Mouse (Mus musculus) ES-Bruce4 (cell line): Measurements from ENCODE around the gene Msi1. TPM values are rescaled to one million over a fixed set of nuclear protein-coding genes. Genes with fewer than 3 reads are reported as not detected.
A peak's percentile ranks its signal among the peaks of the same experiment; 100 is the strongest.
"Not testable (repeated sequence)": the region's sequence is repeated elsewhere in the genome, so short reads cannot be mapped to it uniquely, and the experiment has no call there.

Source experiments
- H3K27ac ChIP-seq: 2 replicates; pipeline ENCODE4 v1.5.1; 2012; ENCODE audit warnings: low read length, inconsistent platforms; ENCODE audit not compliant: insufficient read depth
- H3K27me3 ChIP-seq: 2 replicates; pipeline ENCODE4 v1.6.1; 2012; ENCODE audit warnings: mild to moderate bottlenecking, low read length, inconsistent platforms; ENCODE audit not compliant: control insufficient read depth, poor library complexity, insufficient read depth, severe bottlenecking
- H3K36me3 ChIP-seq: 2 replicates; pipeline ENCODE4 v1.6.1; 2012; ENCODE audit warnings: inconsistent platforms, mild to moderate bottlenecking, low read length, moderate library complexity; ENCODE audit not compliant: control insufficient read depth, poor library complexity, insufficient read depth, severe bottlenecking
- H3K4me1 ChIP-seq: one replicate; pipeline ENCODE4 v1.8.1; 2011; ENCODE audit warnings: low read length; ENCODE audit not compliant: control insufficient read depth, insufficient read depth
- H3K4me3 ChIP-seq: 2 replicates; pipeline ENCODE4 v1.5.1; 2011; ENCODE audit warnings: low read depth, mild to moderate bottlenecking, low read length
- H3K9ac ChIP-seq: 2 replicates; pipeline ENCODE4 v1.6.1; 2012; ENCODE audit warnings: low read depth, mild to moderate bottlenecking, inconsistent platforms; ENCODE audit not compliant: poor library complexity, severe bottlenecking
- H3K9me3 ChIP-seq: replicated peaks from 2 replicates; pipeline ENCODE4 v1.6.1; 2012; ENCODE audit warnings: mild to moderate bottlenecking, low read length, inconsistent platforms; ENCODE audit not compliant: control insufficient read depth, poor library complexity, insufficient read depth, severe bottlenecking
- CTCF ChIP-seq: IDR thresholded peaks from one replicate; pipeline ENCODE4 v1.8.1; 2011; ENCODE audit warnings: low read depth, low read length
- EP300 ChIP-seq: IDR thresholded peaks from 2 replicates; pipeline ENCODE4 v1.6.1; 2011; ENCODE audit warnings: low read depth, low read length; ENCODE audit not compliant: insufficient read depth
- POLR2A ChIP-seq: IDR thresholded peaks from one replicate; pipeline ENCODE4 v1.8.1; 2011; ENCODE audit warnings: low read length; ENCODE audit not compliant: insufficient read depth
- polyA plus RNA-seq: library from polyadenylated mRNA; stranded (reverse); fragments of >200 nt; gene quantifications from 2 replicates; pipeline ENCODE4 v1.2.4, GENCODE M21; 2011; ENCODE audit warnings: low read depth; ENCODE audit not compliant: missing spikeins, insufficient read depth, insufficient read length

Gene Msi1
- polyA plus RNA-seq, 1 experiment: 49.2 TPM

- no peak overlapping the region for H3K4me3 ChIP-seq
- no peaks in the 10 kb centered on the region for H3K9me3 ChIP-seq
Measured at GRCm38 (mm10) chr5:115490638-115491000, 61.2 kb downstream of the Msi1 start.

DNA sequence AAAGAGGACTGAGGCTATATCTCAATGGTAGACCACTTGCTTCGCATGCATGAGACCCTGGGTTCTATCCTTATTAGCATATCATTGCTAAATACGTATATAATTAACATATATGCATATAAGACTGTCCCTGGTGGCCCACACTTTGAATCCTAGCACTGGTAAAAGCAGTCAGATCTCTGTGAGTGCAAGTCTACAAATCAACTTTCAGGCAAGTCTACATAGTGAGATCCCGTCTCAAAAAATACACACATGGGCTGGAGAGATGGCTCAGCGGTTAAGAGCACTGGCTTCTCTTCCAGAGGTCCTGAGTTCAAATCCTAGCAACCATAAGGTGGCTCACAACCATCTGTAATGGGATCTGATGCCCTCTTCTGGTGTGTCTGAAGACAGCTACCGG is 61.7 kb downstream of the Msi1 start:
- Histone ChIP-seq H3K27me3 (no peaks in the 10 kb centered on the region), H3K4me1 (peaks cover 4% of the 10 kb centered on the region), H3K36me3 (no peaks in the 10 kb centered on the region), H3K4me3 (no peak overlapping the region), H3K9me3 (no peaks in the 10 kb centered on the region), H3K9ac (no peak overlapping the region; the same call in 1 of the 2 replicates), H3K27ac (peak overlapping the region; percentile 56)
- TF ChIP-seq POLR2A (no peak), EP300 (no peak), CTCF (no peak)

More at GRCm38 (mm10) chr5:115490638-115491000, 61.2 kb downstream of the Msi1 start:
- H3K9ac ChIP-seq: peak overlapping the region; percentile 28; the same call in 1 of the 2 replicates
- H3K27me3 ChIP-seq: no peaks in the 10 kb centered on the region
- peak overlapping the region; percentile 74 for H3K27ac ChIP-seq
- H3K36me3 ChIP-seq: no peaks in the 10 kb centered on the region
- TF ChIP-seq EP300: no peak
- H3K4me1 ChIP-seq: peaks cover 4% of the 10 kb centered on the region

GRCm38 (mm10) chr5:115491771-115492322 is 62.4 kb downstream of the Msi1 start:
- Histone ChIP-seq H3K4me3 (peak overlapping the region; percentile 57), H3K36me3 (no peaks in the 10 kb centered on the region), H3K9ac (peak overlapping the region; percentile 17), H3K4me1 (peaks cover 4% of the 10 kb centered on the region), H3K27ac (peak overlapping the region; percentile 77), H3K9me3 (no peaks in the 10 kb centered on the region), H3K27me3 (no peaks in the 10 kb centered on the region)
- TF ChIP-seq CTCF: no peak
- peak; percentile 66; the same call in 1 of the 2 replicates for TF ChIP-seq EP300

DNA sequence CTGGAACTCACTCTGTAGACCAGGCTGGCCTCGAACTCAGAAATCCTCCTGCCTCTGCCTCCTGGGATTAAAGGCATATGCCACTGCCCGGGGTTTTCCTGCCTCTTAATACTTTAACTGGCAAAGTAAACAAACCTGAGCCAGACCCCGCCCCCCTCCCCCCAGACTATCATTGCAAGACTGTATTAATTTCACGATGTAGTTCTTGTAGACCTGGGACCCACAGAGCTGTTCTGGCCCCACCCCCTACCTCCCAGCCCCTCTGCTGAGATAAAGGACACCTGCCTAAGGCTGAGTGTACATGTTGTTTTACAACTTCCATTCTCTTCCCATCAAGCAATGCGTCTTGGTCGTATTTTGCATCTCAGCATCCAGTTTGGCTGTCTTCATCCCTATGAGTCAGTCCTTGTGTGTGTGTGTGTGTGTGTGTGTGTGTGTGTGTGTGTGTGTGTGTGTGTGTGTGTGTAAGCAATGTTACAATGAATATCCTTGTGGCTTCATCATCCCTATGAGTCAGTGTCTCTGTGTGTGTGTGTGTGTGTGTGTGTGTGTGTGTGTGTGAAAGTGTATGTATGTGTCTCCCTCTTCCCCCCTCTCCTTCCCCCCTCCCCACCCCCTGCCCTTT is 63.4 kb downstream of the Msi1 start:
- H3K36me3 ChIP-seq: no peaks in the 10 kb centered on the region
- no peak for TF ChIP-seq POLR2A
- no peak for TF ChIP-seq EP300

GRCm38 (mm10) chr5:115493441-115493840 is 64.0 kb downstream of the Msi1 start:
- no peaks in the 10 kb centered on the region for H3K36me3 ChIP-seq
- peak overlapping the region; percentile 30; the same call in 1 of the 2 replicates for H3K27ac ChIP-seq
- no peaks in the 10 kb centered on the region for H3K27me3 ChIP-seq
- H3K9ac ChIP-seq: no peak overlapping the region
- peaks cover 4% of the 10 kb centered on the region for H3K4me1 ChIP-seq
- H3K4me3 ChIP-seq: no peak overlapping the region
- no peak for TF ChIP-seq POLR2A
- no peak for TF ChIP-seq CTCF
- no peak for TF ChIP-seq EP300
- no peaks in the 10 kb centered on the region for H3K9me3 ChIP-seq

More for the DNA sequence above, 63.4 kb downstream of the Msi1 start:
- Histone ChIP-seq H3K9ac (no peak overlapping the region), H3K4me1 (peaks cover 4% of the 10 kb centered on the region), H3K27me3 (no peaks in the 10 kb centered on the region), H3K4me3 (no peak overlapping the region), H3K9me3 (no peaks in the 10 kb centered on the region), H3K27ac (no peak overlapping the region; the same call in 1 of the 2 replicates)

DNA sequence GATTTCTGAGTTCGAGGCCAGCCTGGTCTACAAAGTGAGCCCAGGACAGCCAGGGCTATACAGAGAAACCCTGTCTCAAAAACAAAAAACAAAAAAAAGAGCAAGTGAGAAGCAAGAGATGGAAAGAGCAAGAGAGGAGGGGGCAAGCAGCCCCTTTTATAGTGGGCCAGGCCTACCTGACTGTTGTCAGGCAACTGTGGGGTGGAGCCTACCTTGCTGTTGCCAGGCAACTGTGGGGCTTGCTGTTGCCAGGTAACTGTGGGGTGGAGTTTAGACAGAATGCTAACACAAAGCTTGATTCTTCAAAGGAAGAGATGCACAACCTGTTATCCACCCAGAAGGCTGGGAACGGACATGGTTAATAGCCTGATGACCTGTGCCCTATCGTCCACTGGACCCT is 66.2 kb downstream of the Msi1 start:
- H3K9me3 ChIP-seq, H3K36me3 ChIP-seq, H3K9ac ChIP-seq, H3K4me1 ChIP-seq, H3K27ac ChIP-seq, H3K4me3 ChIP-seq, H3K27me3 ChIP-seq: not testable (repeated sequence)
